Mouse (Mus musculus) kidney, adult 2 months (tissue): ENCODE measurements around the gene Crot.

Source experiments
- CTCF ChIP-seq: fragments of 200-500 bp; conservative IDR thresholded peaks from 2 replicates; pipeline ENCODE4 v1.5.1; 2011; ENCODE audit warnings: low read depth, mild to moderate bottlenecking, control low read depth, low read length, moderate library complexity, mixed read lengths; ENCODE audit not compliant: insufficient read depth, insufficient read length
- POLR2A ChIP-seq: fragments of 200-500 bp; IDR thresholded peaks from one replicate; pipeline ENCODE4 v1.6.1; 2011; ENCODE audit warnings: low read depth, low read length, control low read depth

- TF ChIP-seq CTCF = no peak
- TF ChIP-seq POLR2A = no peak
These were observed 45.7 kb upstream of the Crot start for GRCm38 (mm10) chr5:9042721-9043416.
